Mouse (Mus musculus): Measurements from ENCODE around the gene Gm49486.
"Not testable (repeated sequence)": the region's sequence is repeated elsewhere in the genome, so short reads cannot be mapped to it uniquely, and the experiment has no call there.

Gene Gm49486

GRCm38 (mm10) chr15:79225780-79226179, 3.4 kb upstream of the Gm49486 start:
- DNase-seq (ENCODE audit: low spot score in 2 of 2): not testable (repeated sequence)

DNA sequence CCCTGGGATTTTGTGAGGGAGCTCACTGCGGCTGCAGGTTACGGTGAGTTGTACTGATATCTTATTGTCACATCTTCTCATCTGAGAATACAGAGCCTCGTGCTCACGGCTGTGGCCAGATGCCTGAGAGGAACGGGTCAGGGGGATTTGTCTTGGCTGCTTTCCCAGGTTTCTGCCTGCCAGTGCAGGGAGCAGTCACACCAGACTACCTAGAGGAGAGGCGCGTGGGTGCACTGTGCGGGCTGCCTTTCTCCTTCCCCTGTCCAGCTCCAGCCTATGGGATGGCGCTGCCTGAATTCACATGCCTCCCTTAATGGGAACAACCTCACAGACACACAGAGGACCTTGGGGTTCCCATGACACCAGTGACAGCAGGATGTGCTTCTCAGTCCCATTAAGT, 6.1 kb downstream of the Gm49486 start:
- no peak for DNase-seq (ENCODE audit: low spot score in 2 of 2)

DNA sequence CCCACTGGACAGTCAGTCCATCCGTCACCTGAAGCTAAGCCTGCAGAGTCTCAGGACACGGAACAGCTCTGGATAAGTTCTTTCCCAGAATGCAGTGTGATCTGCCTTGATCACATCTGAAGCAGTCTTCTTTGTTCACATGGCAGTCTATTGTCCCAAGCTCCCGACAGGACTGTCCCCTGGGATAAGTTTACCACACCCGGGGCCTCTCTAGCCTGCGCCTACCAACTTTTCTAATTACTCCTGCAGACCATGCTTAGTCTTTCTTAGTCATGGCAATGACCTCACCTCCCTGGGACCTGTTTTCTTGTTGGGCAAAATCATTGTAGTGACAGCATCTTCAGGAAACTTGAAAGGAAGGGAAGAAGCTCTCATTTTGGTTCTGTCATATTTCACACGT, 8.8 kb downstream of the Gm49486 start:
- no peak for DNase-seq (ENCODE audit: low spot score in 2 of 2)

DNA sequence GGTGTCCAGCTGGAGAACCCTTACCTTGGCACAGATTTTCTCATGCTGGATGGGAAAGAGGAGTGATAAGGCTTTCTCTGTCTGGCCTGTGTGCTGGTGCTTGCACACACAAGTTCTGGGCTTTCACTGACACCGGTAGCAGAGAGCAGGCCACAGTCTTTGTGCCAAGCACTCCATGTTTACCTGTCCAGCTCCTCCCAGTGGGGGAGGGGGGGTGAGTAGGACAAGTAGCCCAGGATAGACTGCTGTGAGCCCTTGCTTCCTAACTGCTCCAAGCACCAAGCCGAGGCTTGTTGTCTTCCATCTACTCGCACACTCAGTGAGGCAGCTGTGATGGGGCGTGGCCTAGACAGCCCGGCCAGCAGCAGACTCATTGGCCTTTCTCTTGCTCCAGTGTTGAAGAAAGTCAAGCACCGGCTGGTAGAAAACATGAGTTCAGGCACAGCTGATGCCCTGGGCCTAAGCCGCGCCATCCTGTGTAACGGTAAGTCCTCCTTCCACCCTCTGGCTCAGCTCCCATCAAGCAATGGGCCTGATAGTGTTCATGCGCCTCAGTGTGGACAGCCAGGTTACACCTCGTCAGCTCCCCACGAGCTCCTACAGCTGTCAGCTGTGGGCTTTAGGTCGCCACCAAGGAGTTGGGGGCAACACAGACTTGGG, 13.5 kb downstream of the Gm49486 start:
- no peak for DNase-seq (ENCODE audit: low spot score in 2 of 2)

DNA sequence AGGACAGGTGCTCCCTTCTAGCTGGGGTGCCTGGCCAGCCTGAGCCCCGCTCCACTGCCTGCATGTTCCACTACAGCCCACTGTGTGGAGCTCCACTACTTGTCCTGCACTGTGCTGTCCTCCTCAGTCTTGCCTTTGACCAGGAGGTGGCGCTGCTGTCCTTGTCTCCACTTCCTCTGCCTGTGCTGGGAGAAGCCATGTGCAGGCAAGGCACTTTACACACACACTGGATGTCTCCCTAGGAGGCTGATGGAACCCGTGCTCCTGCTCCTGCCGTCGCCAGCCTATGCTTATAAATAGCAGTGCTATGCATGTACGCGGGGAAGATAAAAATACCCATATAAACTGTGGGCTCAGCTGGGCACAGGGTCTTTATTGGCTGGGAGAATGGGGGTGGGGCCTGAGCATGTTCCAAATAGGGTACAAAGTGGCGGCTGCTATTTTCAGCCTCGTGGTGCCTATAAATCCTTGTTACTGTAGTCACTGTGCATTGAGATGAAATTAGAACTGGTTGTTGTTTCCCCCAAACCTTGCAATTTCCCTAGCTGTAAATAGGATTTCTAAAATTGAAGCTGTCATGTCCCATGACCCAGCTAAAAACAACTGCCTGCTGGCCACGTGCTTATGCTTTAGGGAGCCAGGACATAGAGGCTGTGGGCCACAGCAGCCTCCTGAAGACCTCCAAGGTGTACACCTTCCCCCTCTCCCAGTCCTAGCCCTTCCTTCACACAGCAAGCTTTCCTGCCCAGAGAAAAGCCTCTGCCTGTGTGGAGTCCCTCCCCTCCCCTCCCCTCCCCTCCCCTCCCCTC, 14.2 kb downstream of the Gm49486 start:
- DNase-seq (ENCODE audit: low spot score in 2 of 2): peak; percentile 97 to 99

- DNase-seq (ENCODE audit: low spot score in 2 of 2): no peak
Measured at GRCm38 (mm10) chr15:79244071-79244893, 15.1 kb downstream of the Gm49486 start.

GRCm38 (mm10) chr15:79245321-79245720, 16.1 kb downstream of the Gm49486 start:
- DNase-seq (ENCODE audit: low spot score in 2 of 2): no peak

DNA sequence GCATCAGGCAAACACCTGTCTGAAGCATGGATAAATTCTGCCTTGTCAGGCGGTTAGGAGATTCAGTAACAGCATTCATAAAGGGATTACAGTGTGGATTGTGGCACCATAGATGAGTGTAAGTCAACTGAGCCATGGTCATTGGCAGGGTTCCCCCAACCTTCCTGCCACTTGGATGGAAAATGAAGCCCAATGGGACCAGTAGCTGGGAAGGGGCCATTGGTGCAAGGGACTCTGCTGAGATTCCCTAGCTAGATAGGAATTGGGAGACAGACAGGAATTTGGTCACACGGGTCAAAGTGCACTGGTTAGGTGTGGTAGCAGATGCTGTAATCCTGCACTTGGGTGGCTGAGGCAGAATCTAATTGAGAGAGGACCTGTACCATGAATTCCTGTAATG, 21.0 kb downstream of the Gm49486 start:
- DNase-seq (ENCODE audit: low spot score in 2 of 2): no peak

GRCm38 (mm10) chr15:79251168-79251567, 22.0 kb downstream of the Gm49486 start:
- no peak for DNase-seq (ENCODE audit: low spot score in 2 of 2)

- no peak for DNase-seq (ENCODE audit: low spot score in 2 of 2)
Measured at GRCm38 (mm10) chr15:79251781-79252491, 22.7 kb downstream of the Gm49486 start.

DNA sequence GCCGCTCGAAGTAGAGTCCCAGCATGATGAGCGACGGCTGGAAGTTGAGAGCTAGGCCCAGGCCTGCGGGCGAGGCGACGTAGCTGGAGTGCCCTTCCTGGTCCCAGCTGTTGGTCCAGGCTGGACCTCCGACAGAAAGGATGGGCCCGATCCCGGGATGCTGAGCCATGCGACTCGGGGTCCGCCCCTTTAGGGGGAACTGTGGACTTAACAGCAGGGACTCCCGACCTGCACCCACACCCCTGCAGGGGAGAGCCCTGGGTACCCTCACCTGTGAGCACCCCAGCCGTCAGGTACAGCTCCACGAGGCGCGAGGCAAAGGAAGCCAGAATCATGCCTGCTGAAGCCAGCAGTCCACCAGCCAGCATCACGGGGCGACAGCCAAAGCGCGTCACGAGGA, 23.4 kb downstream of the Gm49486 start:
- DNase-seq (ENCODE audit: low spot score in 2 of 2): no peak

GRCm38 (mm10) chr15:79254661-79255060, 25.5 kb downstream of the Gm49486 start, which contains the start of gene Slc16a8:
Gene Slc16a8 (minus strand): TSS chr15:79254761.
- no peak for DNase-seq (ENCODE audit: low spot score in 2 of 2)

GRCm38 (mm10) chr15:79258521-79258920, 29.3 kb downstream of the Gm49486 start:
- no peak for DNase-seq (ENCODE audit: low spot score in 2 of 2)

- DNase-seq (ENCODE audit: low spot score in 2 of 2): peak in 1 of 2 experiments; percentile 43
Measured at GRCm38 (mm10) chr15:79261095-79261725, 32.0 kb downstream of the Gm49486 start.

DNA sequence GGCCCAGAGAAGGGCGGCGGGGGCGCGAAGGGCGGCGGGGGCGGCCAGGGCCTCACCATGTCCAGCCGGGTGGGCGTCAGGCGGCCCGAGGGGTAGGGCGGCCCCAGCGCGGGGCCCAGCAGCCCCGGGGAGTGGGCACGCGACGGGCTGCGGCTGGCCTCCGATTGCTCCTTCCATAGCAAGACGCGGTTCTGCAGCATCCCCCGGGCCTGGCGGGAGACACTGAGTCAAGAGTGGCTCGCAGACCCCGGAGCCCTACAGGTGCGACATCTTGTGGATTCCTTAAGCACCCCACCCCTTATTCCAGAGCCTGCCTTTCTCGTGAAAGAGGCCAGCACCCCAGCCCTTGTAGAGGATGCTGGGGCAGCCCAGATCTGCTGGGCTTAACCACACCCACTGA, 32.6 kb downstream of the Gm49486 start:
- DNase-seq (ENCODE audit: low spot score in 2 of 2): no peak

- no peak for DNase-seq (ENCODE audit: low spot score in 2 of 2)
Measured at GRCm38 (mm10) chr15:79262375-79262774, 33.2 kb downstream of the Gm49486 start.

GRCm38 (mm10) chr15:79262786-79263309, 33.7 kb downstream of the Gm49486 start:
- no peak for DNase-seq (ENCODE audit: low spot score in 2 of 2)

GRCm38 (mm10) chr15:79263726-79264125, 34.5 kb downstream of the Gm49486 start:
- DNase-seq (ENCODE audit: low spot score in 2 of 2): no peak

DNA sequence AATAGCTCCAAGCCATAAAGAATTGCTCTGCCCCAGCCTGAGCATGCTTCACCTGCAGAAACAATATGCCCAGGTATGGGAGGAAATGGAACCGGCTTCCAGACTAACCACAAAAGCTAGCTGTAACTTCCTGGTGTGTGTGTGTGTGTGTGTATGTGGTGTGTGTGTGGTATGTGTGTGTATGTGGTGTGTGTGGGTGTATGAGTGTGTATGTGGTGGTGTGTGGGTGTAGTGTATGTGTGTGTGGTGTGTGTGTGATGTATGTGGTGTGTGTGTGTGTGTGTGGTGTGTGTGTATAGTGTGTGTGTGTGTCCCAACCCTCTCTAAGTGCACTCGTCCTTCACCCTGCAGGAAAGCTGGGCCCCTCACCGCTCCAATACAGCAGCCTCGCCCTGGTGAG, 36.2 kb downstream of the Gm49486 start:
- DNase-seq (ENCODE audit: low spot score in 2 of 2): no peak

- no peak for DNase-seq (ENCODE audit: low spot score in 2 of 2)
Measured at GRCm38 (mm10) chr15:79268521-79268920, 39.3 kb downstream of the Gm49486 start.
